Mouse (Mus musculus) left cerebral cortex, adult 9 months (tissue): Measurements from ENCODE around the gene Pkmyt1.
"Not testable (repeated sequence)": the region's sequence is repeated elsewhere in the genome, so short reads cannot be mapped to it uniquely, and the experiment has no call there.

ENCODE experiments used
- DNase-seq, 2 experiments: peaks; one replicate each; pipeline ENCODE4 v3.0.0; 2022; ENCODE audit warnings: low spot score in 2 of 2

Pkmyt1 gene

GRCm38 (mm10) chr17:23747471-23747870 is 21.3 kb downstream of the Pkmyt1 start:
- DNase-seq, result no peak

GRCm38 (mm10) chr17:23748026-23748425 is 21.9 kb downstream of the Pkmyt1 start:
- no peak for DNase-seq

- peak in 1 of 2 experiments; percentile 75 for DNase-seq
These were observed 22.7 kb downstream of the Pkmyt1 start for GRCm38 (mm10) chr17:23748631-23749391.

GRCm38 (mm10) chr17:23749400-23750191 is 23.5 kb downstream of the Pkmyt1 start:
- no peak for DNase-seq

GRCm38 (mm10) chr17:23755689-23756088 is 29.6 kb downstream of the Pkmyt1 start:
- DNase-seq, result no peak

GRCm38 (mm10) chr17:23757581-23757980 is 31.4 kb downstream of the Pkmyt1 start:
- DNase-seq, result no peak

- no peak for DNase-seq
These were observed 32.7 kb downstream of the Pkmyt1 start for GRCm38 (mm10) chr17:23758801-23759200.

- no peak for DNase-seq
These were observed 34.1 kb downstream of the Pkmyt1 start for GRCm38 (mm10) chr17:23760231-23760630.

GRCm38 (mm10) chr17:23761155-23761554 is 35.0 kb downstream of the Pkmyt1 start:
- no peak for DNase-seq

GRCm38 (mm10) chr17:23762976-23763375 is 36.8 kb downstream of the Pkmyt1 start:
- no peak for DNase-seq

- DNase-seq, result no peak
These were observed 44.4 kb downstream of the Pkmyt1 start for GRCm38 (mm10) chr17:23770493-23770892.

- DNase-seq, result no peak
These were observed 44.8 kb downstream of the Pkmyt1 start for GRCm38 (mm10) chr17:23770896-23771283.

GRCm38 (mm10) chr17:23771284-23772218 is 45.4 kb downstream of the Pkmyt1 start, which contains the start of gene Flywch1:
Gene Flywch1 (minus strand): TSS chr17:23771602.
- DNase-seq, result peak; percentile 98 to 99

- not testable (repeated sequence) for DNase-seq
These were observed 46.1 kb downstream of the Pkmyt1 start for GRCm38 (mm10) chr17:23772219-23772556.

GRCm38 (mm10) chr17:23773676-23774075 is 47.5 kb downstream of the Pkmyt1 start:
- DNase-seq, result no peak

- peak in 1 of 2 experiments; percentile 86 for DNase-seq
These were observed 48.0 kb downstream of the Pkmyt1 start for GRCm38 (mm10) chr17:23774090-23774489.

- no peak for DNase-seq
These were observed 50.1 kb downstream of the Pkmyt1 start for GRCm38 (mm10) chr17:23776216-23776615.

- DNase-seq, result no peak
These were observed 51.0 kb downstream of the Pkmyt1 start for GRCm38 (mm10) chr17:23777141-23777540.

- no peak for DNase-seq
These were observed 52.3 kb downstream of the Pkmyt1 start for GRCm38 (mm10) chr17:23778447-23778846.

- DNase-seq, result no peak
These were observed 57.2 kb downstream of the Pkmyt1 start for GRCm38 (mm10) chr17:23783352-23783751.

- DNase-seq, result peak; percentile 88 to 91
These were observed 59.7 kb downstream of the Pkmyt1 start, which contains the start of gene Flywch2 for GRCm38 (mm10) chr17:23785561-23786471. Gene Flywch2 (minus strand): TSS chr17:23786081.
